Mouse (Mus musculus) CD4-positive helper T cell, adult 2 months (primary cell): ENCODE results near the gene Sucla2.

Experiments
- DNase-seq: peaks from one replicate; pipeline ENCODE4 v3.0.0-alpha.2; 2012; ENCODE audit warnings: low read depth, missing footprints, low spot score

Sucla2 gene

GRCm38 (mm10) chr14:73524766-73525448 is at the start of gene Sucla2:
Sucla2 (plus strand) TSS chr14:73525319.
- peak; percentile 96 for DNase-seq

- DNase-seq: no peak
Observed at GRCm38 (mm10) chr14:73475506-73475905, 49.6 kb upstream of the Sucla2 start.

DNA sequence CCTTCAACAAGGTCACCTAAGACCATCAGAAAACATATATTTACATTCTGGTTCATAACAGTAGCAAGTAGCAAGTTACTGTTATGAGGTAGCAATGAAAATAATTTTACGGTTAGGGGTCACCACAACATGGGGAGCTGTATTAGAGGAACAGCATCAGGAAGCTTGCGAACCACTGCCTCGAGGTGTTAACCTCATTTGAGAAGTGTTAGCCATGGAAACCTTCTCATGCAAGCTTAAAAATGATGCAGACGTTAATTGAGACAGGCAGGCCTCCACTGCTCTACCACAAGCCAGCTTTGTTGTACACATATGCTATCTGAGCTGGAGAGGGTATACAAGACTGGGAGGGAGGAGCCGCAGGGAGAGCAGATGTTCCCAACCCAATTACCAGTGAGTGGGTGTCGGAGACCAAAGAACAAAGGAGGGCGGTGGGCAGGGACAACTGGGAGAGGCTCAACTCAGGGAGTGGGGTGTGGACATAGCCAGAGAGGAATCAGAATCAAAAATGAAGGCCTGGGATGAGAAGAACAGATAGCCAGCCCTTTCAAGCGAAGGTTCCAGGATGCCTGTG is 48.7 kb upstream of the Sucla2 start:
- DNase-seq: peak; percentile 63

GRCm38 (mm10) chr14:73477077-73477476 is 48.0 kb upstream of the Sucla2 start:
- DNase-seq: no peak

- DNase-seq: no peak
Observed at GRCm38 (mm10) chr14:73478321-73478720, 46.8 kb upstream of the Sucla2 start.

DNA sequence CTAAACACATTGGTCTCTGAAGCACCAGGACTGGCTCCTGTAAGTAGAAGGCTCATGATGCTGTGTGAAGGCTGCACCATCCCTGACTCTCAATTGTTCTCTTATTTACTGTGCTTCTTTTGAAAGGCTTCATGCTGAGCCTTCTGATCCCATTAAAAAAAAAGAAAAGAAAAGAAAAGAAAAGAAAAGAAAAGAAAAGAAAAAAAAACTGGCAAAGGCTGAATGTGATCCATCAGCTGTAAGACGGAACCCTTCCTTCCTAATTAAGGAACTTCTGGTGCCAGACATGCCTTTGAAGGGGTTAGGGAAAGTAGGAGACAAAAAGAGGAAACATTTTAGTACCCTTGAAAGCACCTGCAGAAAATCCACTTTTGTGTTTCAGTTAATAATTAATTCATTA is 45.3 kb upstream of the Sucla2 start:
- no peak for DNase-seq

GRCm38 (mm10) chr14:73483516-73484229 is 41.4 kb upstream of the Sucla2 start:
- no peak for DNase-seq

GRCm38 (mm10) chr14:73484366-73485110 is 40.6 kb upstream of the Sucla2 start:
- no peak for DNase-seq

GRCm38 (mm10) chr14:73486641-73487040 is 38.5 kb upstream of the Sucla2 start:
- DNase-seq: no peak

- DNase-seq: no peak
Observed at GRCm38 (mm10) chr14:73493356-73493755, 31.8 kb upstream of the Sucla2 start.

DNA sequence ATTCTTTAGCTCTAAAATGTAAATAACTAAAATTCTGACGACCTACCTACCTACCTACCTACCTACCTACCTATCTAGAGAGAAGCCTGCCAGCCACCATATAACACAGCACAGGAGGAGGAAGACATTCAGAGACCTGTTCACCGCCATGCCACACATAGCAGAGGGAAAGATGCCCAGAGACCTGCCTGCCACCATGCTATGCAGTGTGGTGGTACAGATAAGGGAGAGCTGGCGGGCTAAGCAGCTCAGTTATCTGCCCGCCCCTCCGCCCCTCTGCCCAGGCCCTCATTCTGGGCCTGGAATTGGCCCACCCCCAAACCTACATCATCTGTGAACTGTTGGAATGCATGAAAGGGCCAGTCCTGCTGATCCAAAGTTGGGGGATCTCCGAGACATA is 31.0 kb upstream of the Sucla2 start:
- DNase-seq: no peak

GRCm38 (mm10) chr14:73495753-73496152 is 29.4 kb upstream of the Sucla2 start:
- no peak for DNase-seq

DNA sequence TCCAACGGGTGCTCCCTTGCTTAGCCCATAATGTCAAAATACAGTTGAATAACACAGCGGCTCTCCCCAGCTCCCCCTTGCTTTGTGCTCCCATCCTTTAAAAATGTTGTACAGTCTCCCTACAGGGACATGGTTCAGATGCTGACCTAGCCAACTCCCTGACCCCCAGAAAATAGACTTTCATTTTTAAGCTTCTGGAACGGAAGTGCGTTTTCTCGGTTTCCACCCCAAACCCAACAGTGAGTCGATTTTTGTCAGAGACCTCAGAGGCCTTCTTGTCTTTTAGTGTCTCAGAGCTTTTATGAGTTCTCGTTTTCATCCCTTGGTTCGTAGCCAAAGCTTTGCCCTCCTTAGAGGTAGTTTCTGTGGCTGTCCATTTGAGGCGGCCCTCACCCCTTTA is 23.8 kb upstream of the Sucla2 start:
- DNase-seq: no peak

DNA sequence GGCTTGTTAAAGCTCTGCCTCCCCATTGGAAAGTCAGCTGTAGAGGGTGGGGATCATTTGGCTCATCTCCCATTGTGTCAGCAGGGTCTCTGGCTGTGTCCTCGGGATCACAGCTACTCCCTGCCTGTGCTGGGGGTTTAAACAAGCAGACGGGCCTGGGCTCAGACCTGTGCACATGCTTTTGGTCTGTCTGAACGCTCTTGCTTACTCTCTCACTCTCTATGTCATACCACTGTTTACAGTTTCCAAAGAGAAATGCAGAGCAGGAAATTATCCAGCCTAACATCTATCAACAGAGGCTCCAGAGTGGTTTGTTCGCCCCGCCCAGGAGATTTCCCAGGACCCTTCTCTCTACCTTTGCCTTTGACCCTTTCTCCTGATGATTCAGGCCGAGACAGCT is 23.4 kb upstream of the Sucla2 start:
- DNase-seq: no peak

DNA sequence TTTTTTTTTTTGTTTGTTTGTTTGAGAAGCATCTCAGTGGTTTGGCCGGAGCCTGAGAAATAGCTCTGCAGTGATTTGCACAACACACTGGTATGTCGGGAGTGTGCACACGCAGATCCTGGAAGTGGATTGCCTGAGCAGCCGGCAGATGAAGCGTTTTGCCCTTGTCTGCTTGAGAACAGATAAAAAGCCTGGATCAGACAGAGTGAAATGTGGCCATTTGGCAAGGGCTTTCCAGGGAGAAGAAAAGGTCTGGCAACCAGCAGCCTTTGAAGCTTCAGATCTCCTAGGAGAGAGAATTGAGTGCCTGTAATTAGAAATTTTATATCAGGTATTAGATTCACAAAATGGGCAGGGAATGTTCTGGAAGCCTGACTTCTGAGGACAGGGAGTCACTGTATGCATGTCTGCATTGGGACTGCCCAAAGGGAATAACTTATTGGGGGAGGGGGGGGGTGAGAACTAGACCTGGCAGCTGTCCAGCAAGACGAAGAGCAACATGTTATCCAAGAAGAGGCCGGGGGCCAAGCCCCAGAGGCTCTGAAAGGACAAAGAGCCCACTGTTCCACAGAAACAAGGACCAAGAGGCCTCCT is 22.4 kb upstream of the Sucla2 start:
- DNase-seq: no peak

- no peak for DNase-seq
Observed at GRCm38 (mm10) chr14:73503237-73503933, 21.7 kb upstream of the Sucla2 start.

DNA sequence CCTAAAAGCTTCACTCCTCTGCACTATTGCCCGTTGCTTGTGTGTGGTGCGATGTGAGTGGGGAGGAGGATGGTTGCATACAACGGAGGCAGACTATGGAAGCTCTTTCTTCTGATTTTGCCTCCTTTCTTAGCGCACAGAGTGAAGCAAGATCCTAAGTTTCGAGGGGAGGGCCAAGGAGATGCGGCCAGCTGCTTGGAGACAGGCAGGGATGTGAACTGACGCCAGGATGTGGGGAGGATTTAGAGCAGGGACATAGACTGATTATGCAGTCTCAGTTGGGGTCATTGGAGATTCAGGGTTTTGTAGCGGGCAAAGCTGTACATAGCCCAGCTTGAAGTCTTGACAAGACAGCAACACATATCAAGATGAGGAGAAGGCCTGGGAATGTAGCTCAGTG is 18.8 kb upstream of the Sucla2 start:
- DNase-seq: no peak

- peak; percentile 80 for DNase-seq
Observed at GRCm38 (mm10) chr14:73507200-73507599, 17.9 kb upstream of the Sucla2 start.

DNA sequence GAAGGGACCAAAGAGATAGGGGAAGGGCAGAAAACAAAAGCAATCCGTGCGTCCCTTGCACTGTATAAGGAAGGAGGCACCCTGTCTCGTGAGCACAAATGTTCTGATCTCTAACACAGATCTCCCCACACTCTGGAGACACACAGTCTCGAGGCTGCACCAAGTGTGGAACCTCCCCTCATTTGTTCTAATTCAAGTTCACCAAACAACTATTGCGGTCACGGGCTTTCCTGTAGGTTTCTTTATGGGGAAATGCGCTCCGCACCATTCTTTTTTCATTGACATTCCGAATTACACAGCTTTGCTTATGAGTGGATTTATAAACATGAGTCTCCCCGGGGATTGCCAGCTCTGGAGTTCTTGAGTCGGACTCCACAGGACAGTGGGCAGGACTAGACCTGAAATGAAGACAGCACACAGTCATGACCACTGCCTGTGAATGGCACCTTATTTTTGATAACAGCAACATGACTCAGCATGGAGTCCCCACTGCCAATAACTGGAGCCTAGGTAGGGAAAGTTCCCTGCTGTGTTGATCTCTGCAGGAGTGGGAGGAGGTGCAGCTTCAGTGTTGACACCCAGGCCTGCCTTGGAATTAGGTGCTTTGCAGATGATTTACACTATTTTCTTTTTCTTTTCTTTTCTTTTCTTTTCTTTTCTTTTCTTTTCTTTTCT is 17.3 kb upstream of the Sucla2 start:
- peak; percentile 60 for DNase-seq

DNA sequence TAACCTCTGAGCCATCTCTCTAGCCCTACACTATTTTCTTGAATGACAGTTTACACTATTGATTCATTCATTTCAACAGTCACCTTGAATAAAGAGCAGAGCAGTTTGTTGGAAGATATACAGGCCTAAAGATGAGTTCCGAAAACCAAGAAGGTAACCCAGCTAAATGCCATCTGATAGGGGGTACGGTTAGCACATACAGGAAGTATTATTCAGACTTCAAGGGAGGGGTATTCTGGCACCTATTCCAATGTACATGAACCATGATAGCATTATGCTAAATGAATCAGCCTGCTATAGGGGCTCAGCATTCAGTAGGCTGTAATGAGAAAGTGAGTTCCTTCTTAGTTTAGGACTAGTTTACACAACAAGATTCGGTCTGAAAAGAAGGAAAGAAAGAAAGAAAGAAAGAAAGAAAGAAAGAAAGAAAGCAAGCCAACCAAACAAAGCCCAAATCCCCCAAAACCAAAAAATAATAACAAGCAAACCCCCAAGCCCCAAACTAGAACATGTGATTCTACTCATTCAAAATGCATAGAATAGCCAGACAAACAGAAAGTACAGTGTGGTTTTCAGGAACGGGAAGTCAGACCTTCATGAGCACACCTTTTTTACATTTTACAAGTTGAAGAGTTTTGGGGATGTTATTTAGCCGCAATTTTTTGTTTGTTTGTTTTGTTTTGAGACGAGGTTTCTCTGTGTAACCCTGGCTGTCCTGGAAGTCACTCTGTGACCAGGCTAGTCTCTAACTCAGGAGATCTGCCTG is 16.3 kb upstream of the Sucla2 start:
- DNase-seq: peak; percentile 7
